Mouse (Mus musculus) NIH3T3 (cell line): ENCODE measurements around the gene Zfp617.
"Not testable (repeated sequence)": the region's sequence is repeated elsewhere in the genome, so short reads cannot be mapped to it uniquely, and the experiment has no call there.

Experiments used
- DNase-seq: peaks from one replicate; pipeline ENCODE4 v3.0.0-alpha.2; 2012; ENCODE audit warnings: low read depth

Zfp617 gene

DNA sequence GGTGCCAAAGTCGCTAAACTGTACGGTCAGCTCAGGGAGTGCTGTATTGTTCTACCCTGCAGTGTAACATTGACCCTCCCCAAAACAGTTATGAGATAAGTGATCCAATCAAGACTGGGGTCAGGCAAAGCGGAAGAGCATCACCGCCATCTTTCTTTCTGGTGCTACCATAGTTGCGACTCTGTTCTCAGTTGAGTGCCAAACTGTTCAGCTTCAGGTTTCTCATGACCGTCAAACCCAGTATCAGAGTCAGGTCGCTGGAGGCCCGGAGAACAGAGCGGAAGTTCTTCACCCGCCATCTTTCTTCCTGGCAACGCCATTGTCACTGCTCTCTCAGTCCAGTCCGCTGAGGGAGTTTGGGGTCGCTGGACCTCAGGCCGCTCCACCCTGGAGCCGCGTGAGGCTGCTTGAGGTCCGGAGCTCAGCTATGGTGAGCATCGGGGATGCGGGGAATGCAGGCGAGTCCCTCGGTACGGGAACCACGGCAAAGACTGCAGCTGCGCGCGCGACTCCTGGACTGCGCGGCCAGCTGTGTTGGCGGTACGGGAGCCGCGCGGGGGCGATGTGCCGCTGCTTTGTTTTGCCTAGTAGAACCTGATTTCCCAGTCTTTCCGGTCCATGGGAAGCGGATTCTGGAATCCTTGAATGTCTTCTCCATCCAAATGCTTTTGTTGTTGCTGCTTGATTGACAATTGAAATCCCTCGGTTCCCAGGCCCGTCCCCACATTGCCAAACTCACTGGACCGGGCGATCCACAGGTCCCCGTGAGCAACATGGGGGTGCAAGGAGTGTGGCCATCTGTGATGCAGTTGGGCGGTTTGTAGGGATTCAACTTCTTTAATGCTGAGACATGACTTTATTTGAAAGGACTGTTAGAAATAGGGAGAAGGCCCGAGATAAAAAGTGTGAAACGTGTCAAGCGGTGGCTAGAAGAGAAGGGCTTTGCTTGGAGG is at the start of gene Zfp617, which contains the start of gene Zfp882:
Zfp617 (plus strand) TSS at position 327 of the 953 bp plus-strand sequence.
Zfp882 (plus strand) TSS at position 300 of the 953 bp plus-strand sequence.
- peak; percentile 91 for DNase-seq

DNA sequence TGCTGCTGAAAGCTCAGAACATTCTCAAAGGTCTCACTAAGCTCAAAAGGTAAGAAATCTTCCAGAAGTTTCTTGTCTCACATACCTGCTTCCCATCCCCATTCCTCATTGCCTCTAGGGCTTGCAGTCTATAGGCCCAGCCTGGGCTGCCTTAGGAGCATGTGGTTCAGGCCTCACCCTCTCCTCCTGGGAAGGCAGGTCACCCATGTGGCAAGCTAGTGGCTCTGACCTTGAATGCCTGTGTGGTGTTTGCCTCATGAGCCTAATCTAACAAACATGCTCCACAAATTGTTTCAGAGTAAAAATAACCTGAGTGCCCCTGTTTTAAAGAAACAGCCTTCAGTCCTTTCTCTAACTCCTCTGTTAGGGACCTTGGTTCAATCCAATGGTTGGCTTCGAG is 46.9 kb upstream of the Zfp617 start:
- DNase-seq: not testable (repeated sequence)

GRCm38 (mm10) chr8:71862038-71862437 is 46.4 kb upstream of the Zfp617 start:
- not testable (repeated sequence) for DNase-seq

GRCm38 (mm10) chr8:71881618-71882274 is 26.7 kb upstream of the Zfp617 start, which contains the start of gene Zfp709:
Gene Zfp709, plus strand, starts transcription at chr8:71882019.
- peak; percentile 77 for DNase-seq

- DNase-seq: not testable (repeated sequence)
These were observed 7.8 kb upstream of the Zfp617 start for GRCm38 (mm10) chr8:71900666-71901065.

- not testable (repeated sequence) for DNase-seq
These were observed 5.4 kb upstream of the Zfp617 start for GRCm38 (mm10) chr8:71903084-71903483.

DNA sequence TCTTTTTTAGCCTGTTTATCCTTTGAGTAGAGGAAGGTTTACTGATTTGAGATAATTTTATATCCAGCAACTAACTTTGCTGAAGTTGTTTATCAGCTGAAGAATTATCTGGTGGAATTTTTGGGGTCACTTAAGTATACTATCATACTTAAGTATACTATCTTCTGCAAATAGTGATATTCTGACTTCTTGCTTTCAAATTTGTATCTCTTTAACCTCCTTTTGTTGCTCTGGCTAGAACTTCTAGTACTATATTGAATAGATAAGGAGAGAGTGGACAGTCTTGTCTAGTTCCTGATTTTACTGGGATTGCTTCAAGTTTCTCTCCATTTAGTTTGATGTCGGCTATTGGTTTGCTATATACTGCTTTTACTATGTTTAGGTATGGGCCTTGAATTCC is 1.6 kb upstream of the Zfp617 start:
- DNase-seq: no peak

DNA sequence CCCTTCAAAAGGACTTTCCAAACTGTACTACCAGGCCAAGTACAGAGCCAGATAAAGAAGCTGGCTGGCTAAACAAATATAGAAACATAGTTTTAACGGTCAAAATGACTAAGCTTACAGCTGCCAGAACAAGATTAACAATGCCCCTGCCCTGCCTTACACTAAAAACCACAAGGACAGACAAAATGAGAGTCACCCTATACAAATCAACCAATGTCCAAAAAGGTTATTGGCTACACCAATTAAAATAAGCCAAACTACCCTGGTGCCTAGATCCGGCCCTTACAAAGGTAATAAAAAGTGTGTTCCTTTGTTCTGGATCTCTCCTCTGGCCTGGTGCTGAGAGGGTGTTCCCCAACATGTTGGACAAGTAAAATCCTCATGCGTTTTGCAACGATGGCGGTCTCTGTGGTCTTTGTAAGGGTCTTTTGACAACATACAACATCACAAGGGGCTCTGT is 607 bp upstream of the Zfp617 start:
- no peak for DNase-seq

- no peak for DNase-seq
These were observed 3.9 kb downstream of the Zfp617 start for GRCm38 (mm10) chr8:71912286-71912685.

DNA sequence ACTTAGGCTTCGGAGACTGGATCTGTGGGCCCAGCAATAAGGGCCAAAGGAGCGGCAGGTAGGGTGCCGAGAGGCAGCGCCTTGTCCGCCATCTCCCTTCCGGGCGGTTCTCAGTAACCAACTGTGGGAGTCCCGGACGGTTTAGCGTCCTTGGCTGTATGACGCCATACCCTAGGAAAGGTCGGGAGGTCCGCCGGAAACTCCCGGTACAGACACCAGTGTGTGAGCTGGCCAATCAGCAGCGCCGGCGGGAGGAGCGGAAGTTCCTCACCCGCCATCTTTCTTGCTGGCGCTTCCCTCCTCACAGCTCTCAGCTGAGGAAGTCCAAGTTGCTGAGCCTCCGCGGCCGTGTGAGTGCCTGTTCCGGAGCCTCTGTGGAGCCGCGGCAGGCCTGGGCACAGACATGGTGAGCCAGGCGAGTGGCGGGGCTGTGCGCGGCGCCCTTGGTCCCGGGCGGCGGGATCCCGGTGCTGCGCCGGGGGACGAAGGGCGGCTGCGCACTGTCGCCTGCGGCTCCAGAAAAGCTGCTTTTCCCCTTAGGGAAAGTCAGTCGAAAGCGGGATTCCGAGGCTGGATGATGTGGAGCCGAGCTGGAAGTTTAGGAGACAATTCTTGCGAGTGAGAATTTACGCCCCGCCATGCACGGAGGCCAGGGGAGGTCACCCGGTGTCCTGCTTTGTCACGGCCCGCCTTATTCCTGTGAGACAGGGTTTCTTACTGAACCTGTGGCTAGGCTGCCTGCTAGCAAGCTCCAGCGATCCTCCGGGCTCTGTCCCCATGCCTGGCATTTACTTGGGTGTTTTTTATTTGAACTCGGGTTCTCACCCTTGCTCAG is 14.3 kb downstream of the Zfp617 start:
- peak; percentile 97 for DNase-seq

GRCm38 (mm10) chr8:71925791-71926190 is 17.4 kb downstream of the Zfp617 start:
- DNase-seq: no peak

DNA sequence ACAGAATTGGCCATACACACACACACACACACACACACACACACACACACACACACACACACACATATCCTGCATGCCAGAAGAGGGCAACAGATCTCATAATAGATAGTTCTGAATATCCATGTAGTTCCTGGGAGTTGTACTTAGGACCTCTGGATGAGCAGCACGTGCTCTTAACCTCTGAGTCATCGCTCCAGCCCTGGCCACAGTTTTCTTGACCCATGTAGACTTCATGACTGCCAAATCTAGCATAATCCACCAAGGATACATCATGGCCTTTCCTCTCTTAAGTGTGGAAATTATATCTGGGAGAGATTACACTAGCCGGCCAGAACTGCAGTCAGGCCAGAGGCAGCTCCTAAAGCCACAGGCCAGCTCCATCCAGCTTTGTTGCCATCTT is 18.1 kb downstream of the Zfp617 start:
- DNase-seq: peak; percentile 14

GRCm38 (mm10) chr8:71927779-71928178 is 19.3 kb downstream of the Zfp617 start:
- DNase-seq: no peak

GRCm38 (mm10) chr8:71938037-71938436 is 29.6 kb downstream of the Zfp617 start:
- DNase-seq: not testable (repeated sequence)

DNA sequence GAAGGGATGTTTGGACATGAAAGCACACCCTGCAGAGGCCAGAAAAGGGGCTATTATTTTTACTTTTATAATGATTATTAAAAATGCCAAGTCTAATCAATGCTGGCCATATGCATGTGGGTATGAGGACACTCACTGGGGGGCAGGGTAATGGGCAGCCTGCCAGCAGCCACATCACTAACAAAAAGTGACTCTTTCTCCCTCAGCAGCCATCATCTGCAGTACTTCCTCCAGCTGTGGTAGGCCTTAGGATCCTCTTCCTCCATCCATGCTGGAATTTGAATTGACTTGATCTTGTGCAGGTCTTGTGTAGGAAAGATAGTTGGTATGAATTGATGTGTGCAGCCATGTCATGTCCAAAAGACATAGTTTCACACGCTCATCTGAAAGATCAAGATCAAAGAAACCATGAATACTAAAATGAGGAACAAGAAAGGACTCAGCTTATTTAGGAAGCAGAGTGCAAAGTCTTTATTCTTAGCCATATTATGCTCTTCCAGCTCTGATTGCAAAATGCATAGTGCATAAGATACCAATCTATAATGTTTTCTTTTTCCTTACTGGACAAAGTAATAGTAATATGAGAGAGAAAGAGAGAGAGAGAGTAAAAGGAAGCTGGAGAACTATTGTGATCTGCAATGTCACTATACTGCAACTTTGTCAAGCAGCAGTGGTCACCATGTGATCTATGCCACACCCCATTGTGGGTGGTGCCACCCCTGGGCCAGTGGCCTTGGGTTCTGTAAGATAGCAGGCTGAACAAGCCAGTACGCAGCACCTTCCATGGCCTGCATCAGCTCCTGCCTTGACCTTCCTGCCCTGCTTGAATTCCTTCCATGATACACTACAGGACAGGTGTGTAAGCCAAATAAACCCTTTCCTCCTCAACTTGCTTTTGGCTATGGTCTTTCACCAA is 32.1 kb downstream of the Zfp617 start:
- no peak for DNase-seq

GRCm38 (mm10) chr8:71941776-71942175 is 33.3 kb downstream of the Zfp617 start:
- peak; percentile 32 for DNase-seq

- DNase-seq: no peak
These were observed 40.2 kb downstream of the Zfp617 start for GRCm38 (mm10) chr8:71948624-71949023.

GRCm38 (mm10) chr8:71950482-71951221 is 42.2 kb downstream of the Zfp617 start, which contains the start of gene Zfp961:
Gene Zfp961, plus strand, starts transcription at chr8:71951038.
- peak; percentile 99 for DNase-seq

DNA sequence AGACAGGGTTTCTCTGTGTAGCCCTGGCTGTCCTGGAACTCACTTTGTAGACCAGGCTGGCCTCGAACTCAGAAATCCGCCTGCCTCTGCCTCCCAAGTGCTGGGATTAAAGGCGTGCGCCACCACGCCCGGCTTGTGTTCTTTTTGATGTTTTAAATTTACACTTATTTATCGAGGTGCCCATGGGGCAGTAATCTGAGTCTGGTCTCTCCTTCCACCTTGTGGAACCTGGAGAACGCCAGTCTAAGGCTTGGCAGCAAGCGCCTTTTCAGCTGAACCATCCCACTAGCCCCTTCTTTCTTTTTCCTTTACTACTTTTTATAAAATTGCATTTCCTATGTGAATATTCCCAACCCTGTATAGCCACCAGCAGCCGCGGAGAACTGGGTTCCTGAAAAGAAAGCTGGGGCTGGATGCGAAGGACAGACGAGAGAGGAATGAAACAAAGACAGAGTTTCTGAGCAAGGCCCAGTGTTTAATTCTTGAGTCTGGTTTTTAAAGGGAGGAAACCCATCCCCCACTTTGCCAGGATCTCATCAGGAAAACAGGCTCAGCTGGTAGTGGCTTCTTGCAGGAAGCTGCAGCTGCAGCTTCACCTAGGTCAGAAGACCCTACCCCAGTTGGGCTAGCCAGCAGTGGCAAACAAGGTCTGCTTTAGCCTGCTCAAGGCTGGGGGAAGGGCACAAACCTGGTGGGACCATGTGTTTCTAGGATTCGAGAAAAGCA is 43.2 kb downstream of the Zfp617 start:
- peak; percentile 27 for DNase-seq
